Mouse (Mus musculus): Measurements from ENCODE around the gene Ndufaf8.

Gene Ndufaf8

DNA sequence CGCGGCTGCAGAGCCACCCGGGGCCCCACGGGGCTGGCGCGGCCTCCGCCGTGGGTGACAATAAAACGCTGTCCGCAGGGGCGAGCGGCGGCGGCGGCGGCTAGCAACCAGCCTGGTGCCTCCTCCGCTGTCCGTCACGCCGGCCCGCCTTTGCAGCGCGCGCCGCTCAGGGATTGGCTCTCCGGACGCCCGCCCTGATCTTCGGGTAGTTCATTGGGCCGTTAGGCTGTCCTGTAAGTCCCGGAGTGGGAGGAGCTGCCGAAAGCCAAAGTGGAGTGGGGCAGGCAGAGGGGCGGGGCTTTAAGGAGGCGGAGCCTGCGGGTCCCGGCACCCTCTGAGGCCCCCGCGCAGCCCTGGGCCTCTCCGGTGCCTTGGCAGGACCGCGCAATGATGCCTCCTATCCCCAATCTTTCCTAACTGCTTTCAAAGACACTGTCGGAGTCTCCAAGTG, 12.0 kb upstream of the Ndufaf8 start, which contains the start of gene Cep131:
Gene Cep131 (minus strand): TSS at position 126 of the 451 bp plus-strand sequence.
- peak; percentile 96 to 97 for DNase-seq

- DNase-seq, result no peak
These were observed 8.1 kb upstream of the Ndufaf8 start for GRCm38 (mm10) chr11:120090661-120091060.

GRCm38 (mm10) chr11:120092817-120093591, 5.7 kb upstream of the Ndufaf8 start:
- DNase-seq, result peak; percentile 34 to 64

GRCm38 (mm10) chr11:120101036-120101435, 2.3 kb downstream of the Ndufaf8 start:
- DNase-seq, result peak in 1 of 2 experiments; percentile 55

DNA sequence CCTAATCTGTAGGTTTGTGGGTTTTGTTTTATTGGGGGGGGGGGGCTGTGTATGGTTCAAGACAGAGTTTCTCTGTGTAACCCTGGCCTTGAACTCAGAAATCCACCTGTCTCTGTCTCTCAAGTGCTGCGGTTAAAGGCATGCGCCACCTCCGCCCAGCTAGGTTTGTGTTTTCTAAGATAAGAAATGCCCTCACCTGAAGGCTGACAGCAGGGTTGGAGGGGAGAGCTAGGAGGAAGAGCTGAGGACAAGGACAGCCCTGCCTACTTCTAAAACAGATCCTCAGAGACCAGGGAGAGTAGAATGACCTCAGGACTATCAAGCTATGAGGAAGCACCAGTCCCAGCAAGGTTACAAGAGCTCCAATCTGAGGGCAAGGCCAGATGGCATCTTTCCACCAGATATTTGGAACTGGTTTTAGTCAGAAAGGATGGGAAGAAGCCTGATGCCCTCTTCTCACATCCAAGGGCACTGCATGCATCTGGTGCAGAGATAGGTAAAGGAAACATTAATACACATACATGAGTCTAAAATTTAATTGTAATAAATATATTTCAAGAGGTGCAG, 4.8 kb downstream of the Ndufaf8 start:
- no peak for DNase-seq

DNA sequence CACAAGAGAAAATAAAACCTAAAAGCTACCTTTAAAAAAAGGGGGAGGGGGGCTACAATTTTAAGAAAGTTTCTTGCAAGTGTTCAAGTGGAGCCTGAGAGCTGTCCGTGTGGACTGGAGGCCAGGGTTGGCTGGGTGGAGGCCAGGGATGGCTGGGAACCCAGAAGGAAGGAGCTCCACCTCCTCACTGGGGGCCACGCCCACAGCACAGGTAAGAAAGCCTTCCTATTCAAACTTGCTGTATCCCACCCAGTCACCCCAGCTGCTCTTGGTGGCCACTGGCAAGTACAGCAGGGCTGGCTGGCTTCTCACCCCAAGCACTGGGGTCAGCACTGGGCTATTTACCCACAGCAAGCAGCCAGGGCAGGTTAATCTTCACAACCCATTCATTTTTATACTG, 8.3 kb downstream of the Ndufaf8 start:
- no peak for DNase-seq

- DNase-seq, result no peak
These were observed 9.1 kb downstream of the Ndufaf8 start for GRCm38 (mm10) chr11:120107796-120108195.

DNA sequence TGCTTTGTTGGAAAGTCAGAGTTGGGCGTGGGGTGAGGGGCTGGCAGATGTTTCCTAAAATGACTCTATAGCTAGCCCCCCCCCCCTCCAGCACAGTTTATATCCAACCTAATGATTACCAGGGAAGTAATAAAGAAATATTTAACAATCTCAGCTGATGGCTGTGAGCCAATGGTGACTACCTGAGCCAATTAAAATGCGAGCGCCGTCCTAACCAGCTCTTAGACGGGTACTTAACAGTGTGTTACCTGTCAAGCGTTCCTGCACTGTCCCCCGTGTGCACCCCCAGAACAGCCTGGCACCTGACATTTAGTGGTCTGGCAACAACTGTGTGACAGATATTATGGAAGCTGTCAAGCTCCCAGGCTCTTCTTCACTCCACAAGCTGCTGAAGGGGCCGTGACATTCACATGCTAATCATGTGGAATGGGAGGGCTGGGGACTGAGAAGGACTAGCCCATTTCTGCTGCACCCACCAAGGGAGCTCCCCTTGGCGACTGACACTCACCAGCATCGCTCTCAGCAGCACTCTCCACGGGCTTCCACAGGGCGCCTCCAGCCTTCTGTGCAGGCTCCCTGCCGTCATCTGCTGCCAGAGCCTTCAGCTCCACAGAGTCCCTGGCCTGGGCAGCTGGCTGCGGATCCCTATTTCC, 11.0 kb downstream of the Ndufaf8 start:
- DNase-seq, result no peak

DNA sequence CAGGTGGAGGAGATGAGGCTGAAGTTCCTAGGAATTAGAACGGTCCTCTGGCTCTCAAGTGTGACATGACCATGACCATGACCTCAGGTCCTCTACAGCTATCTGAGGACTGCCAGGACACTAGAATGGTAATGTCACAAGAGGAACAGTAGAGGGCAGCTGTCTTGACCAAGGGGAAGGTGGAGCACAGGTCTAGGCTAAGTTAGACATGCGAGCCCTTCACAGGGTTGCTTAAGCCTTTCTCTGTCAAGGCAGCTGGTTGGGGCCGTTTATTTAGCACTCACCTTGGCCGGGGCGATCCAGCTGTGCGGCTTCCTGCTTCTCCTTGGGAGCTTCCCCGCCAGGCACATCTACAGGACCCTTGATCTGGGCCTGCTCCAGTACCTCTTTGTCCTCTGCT, 11.8 kb downstream of the Ndufaf8 start:
- no peak for DNase-seq

DNA sequence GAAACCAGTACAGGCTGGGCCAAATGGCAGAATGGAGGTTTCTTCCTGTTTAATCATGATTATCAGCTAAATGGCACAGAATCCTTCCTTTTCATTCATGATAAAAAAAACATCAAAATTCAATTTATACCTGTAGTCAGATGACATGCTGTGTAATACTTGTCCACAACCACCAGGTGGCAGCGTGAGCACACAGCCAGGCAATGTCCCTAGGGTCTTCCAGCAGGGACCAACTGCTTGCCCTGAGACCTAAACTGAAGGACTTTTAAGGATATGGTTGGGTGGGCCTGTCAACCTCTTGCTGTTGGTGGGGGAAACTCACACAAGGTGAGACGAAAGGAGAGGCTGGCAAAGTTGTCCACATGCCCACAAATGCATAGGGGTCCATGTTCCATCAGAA, 12.3 kb downstream of the Ndufaf8 start:
- peak in 1 of 2 experiments; percentile 23 for DNase-seq

DNA sequence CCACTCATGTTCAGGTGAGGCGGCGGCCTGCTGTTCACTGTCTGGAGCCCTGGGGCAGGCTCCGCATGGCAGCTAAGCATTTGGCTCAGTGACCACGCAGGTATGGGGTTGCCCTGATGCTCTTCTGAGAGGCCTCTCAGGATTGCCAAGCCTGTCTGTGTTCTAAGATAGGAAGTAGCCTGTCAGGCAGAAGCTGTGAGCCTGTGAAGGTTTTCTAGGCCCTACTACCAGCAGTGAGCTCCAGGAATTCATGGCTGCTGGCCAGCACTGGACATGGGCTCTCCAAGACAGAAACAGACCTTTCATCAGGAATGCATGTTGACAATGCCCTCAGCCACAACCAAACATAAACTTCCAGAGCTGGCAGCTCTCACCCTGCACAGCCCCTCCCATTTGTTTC, 13.4 kb downstream of the Ndufaf8 start:
- no peak for DNase-seq

GRCm38 (mm10) chr11:120114488-120115215, 15.9 kb downstream of the Ndufaf8 start:
- DNase-seq, result no peak

DNA sequence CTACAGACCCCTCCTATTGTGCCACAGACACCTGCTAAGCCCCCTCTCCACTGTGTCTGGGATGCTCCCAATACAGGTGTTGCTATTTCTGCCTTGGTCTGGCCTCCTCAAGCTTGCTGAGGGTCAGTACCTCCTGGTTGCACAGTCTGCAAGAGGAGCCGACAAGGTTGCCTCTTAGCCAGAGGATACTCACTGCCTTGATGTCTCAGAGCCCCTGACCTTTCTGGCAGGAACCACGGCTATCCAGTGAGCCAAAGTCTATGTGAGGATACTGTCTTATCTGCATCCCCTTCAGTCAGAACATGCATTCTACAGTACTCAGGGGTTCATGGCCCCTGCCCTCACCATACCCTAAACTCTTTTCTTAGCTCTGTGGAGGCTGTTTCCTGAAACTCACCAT, 18.9 kb downstream of the Ndufaf8 start:
- DNase-seq, result no peak

GRCm38 (mm10) chr11:120119108-120119507, 20.4 kb downstream of the Ndufaf8 start:
- DNase-seq, result no peak

DNA sequence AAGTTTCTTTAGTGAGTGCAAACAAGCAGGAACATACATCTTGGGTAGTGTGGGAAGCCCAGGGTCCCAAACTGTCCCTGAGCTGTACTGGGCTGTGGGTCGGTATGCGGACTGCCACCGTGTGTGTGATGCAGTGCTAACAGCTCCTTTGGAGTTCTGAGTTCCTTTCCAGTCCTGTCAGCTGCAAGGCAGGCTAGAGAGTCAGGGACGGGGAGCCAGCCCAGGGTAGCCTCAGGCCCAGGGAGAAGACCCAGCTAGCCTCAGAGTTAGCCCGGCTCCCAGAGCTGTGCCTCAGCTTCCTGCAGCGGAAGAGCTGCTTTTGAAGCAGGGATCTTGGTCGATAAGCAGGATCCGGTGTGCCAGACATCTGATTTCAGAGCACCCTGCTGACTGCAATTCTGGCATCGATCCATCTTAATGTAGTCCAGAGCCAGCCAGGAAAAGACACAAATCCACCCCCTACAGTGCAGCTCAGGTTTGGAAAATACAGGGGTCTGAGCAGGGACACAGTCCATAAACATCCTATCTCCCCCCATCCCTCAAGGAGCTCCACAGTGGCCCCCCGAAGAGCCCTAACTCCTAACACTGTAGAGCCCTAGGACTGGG, 21.3 kb downstream of the Ndufaf8 start:
- no peak for DNase-seq

- DNase-seq, result no peak
These were observed 22.1 kb downstream of the Ndufaf8 start for GRCm38 (mm10) chr11:120120642-120121420.

GRCm38 (mm10) chr11:120122126-120122525, 23.4 kb downstream of the Ndufaf8 start:
- DNase-seq, result no peak

DNA sequence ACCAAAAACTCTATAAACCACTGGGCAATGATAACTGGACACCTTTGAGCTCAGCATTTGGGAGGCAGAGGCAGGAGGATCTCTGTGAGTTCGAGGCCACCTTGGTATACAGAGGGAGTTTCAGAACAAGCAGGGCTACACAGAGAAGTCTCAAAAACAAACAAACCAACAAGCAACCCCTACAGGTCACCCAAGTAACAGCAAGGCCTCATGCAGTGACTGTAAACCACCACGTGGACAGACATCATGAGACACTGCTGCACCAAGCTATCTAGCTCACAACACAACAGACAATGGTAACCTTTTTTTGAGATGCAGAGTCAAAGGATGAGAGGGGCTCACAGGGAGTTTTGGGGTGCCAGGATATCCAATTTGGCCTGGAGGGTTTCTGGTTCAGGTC, 28.1 kb downstream of the Ndufaf8 start:
- no peak for DNase-seq

DNA sequence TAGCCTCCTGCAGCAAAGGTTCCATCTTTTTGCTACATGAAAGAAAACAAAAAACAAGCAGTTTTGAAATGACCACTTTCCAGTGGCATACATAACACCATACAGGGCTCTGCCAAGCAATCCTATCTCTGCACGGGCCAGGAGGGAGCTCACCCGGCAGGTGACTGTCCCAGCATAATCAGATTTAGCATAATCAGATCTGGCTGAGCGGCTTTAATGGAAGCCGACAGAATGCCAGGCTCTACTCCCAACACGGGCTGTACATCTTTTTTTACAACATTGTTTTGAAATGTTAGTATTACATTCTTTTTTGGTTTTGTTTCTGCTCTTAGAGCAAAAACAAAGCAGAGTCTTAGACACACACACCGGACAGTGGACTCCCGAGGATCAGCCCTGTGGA, 30.6 kb downstream of the Ndufaf8 start:
- DNase-seq, result no peak

DNA sequence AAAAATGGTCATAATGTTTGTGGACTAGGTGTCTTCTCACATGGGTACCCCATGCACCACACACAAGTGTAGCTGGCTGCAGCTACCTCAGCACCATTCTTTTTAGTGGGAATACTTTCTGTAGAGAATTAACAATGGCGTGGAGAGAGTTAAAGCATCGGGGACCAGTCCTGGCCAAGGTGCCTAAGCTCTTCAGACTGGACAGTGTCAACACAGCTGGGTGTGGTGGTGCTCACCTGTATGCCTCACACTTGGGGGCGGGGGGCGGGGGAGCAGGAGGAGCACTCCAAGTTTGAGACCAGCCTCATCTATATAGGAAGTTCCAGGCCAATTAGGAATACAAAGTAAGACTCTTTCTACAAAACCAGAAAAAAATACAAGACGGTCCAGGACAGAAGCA, 35.4 kb downstream of the Ndufaf8 start:
- DNase-seq, result no peak

DNA sequence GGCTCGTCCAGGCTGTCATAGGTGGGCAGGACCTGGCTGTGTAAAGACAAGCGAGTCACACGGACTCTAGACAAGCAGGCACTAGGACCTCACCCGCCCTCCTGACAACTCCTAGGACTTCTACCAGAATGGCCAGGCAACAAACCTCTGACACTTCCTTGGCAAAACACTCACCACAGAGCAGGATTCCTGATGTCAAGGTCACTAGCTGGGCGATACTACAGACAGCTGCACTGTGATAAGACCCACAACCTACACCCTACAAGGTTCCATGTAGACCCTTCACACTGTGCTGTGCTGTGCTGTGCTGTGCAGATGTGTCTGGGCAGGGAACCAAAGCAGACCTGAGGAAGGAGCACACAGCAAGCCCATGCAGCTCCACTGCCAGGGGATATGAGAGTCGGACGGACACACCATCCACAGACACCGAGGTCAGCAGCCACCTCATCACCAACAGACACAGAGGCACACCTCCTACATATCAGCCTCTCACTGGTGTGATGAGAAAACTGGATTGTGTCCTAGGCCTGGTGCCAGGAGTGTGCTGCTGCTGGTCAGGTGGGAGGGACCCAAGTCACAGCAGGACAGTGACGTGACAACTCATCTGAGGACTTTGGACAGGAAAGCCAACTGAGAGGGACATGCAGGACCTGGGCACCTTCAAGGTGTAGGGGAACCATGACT, 36.3 kb downstream of the Ndufaf8 start:
- no peak for DNase-seq
